Mouse (Mus musculus) left cerebral cortex, adult 8-10 months (tissue): ENCODE measurements around the gene Ptcd2. TPM values are rescaled to one million over a fixed set of nuclear protein-coding genes. Genes with fewer than 3 reads are reported as not detected.

ENCODE experiments used
- DNase-seq, 2 experiments: peaks; one replicate each; pipeline ENCODE4 v3.0.0; 2022; ENCODE audit warnings: low spot score in 2 of 2
- total RNA-seq, 4 experiments: library from RNA; stranded (reverse); gene quantifications; 2 replicates each; pipeline ENCODE4 v1.2.4; 2022

The Ptcd2 gene
- total RNA-seq, 4 experiments from 2014 or later = 29.8 to 33.5 (median 30.8) TPM

- no peak for DNase-seq
These were observed 36.6 kb downstream of the Ptcd2 start for GRCm38 (mm10) chr13:99307930-99308359.

- DNase-seq = no peak
These were observed 38.3 kb downstream of the Ptcd2 start for GRCm38 (mm10) chr13:99306164-99306563.

- DNase-seq = no peak
These were observed 39.3 kb downstream of the Ptcd2 start for GRCm38 (mm10) chr13:99305186-99305585.

- no peak for DNase-seq
These were observed 40.1 kb downstream of the Ptcd2 start for GRCm38 (mm10) chr13:99304365-99304764.

GRCm38 (mm10) chr13:99303846-99304245 lies 40.7 kb downstream of the Ptcd2 start:
- peak in 1 of 2 experiments; percentile 54 for DNase-seq

- no peak for DNase-seq
These were observed 44.6 kb downstream of the Ptcd2 start for GRCm38 (mm10) chr13:99299921-99300320.

- no peak for DNase-seq
These were observed 50.3 kb downstream of the Ptcd2 start for GRCm38 (mm10) chr13:99294176-99294575.

GRCm38 (mm10) chr13:99290766-99291165 lies 53.7 kb downstream of the Ptcd2 start:
- DNase-seq = no peak

- DNase-seq = no peak
These were observed 56.7 kb downstream of the Ptcd2 start for GRCm38 (mm10) chr13:99287786-99288185.

GRCm38 (mm10) chr13:99287207-99287606 lies 57.3 kb downstream of the Ptcd2 start:
- no peak for DNase-seq

- no peak for DNase-seq
These were observed 59.3 kb downstream of the Ptcd2 start for GRCm38 (mm10) chr13:99285241-99285640.

- peak; percentile 18 to 61 for DNase-seq
These were observed 59.9 kb downstream of the Ptcd2 start for GRCm38 (mm10) chr13:99284400-99285160.

- no peak for DNase-seq
These were observed 60.6 kb downstream of the Ptcd2 start for GRCm38 (mm10) chr13:99283916-99284315.

GRCm38 (mm10) chr13:99282961-99283360 lies 61.5 kb downstream of the Ptcd2 start:
- no peak for DNase-seq

GRCm38 (mm10) chr13:99279351-99279750 lies 65.2 kb downstream of the Ptcd2 start:
- DNase-seq = no peak

GRCm38 (mm10) chr13:99278511-99278910 lies 66.0 kb downstream of the Ptcd2 start:
- no peak for DNase-seq

GRCm38 (mm10) chr13:99277521-99277920 lies 67.0 kb downstream of the Ptcd2 start:
- DNase-seq = no peak

- no peak for DNase-seq
These were observed 72.5 kb downstream of the Ptcd2 start for GRCm38 (mm10) chr13:99272046-99272445.

Other genes with a start within 250 kb of the Ptcd2 start
- gene Zfp366, start 159.9 kb downstream of the Ptcd2 start, total RNA-seq = 1 to 10 TPM; 3.1 to 4.1 (median 3.9) TPM
- gene Mrps27, start 81 bp upstream of the Ptcd2 start, total RNA-seq = 10 to 100 TPM; 24.1 to 27.3 (median 26.1) TPM
- gene Map1b, start 171.8 kb upstream of the Ptcd2 start, total RNA-seq = 100 to 1,000 TPM; 564 to 711 (median 629) TPM